8 mouse cellular contexts compared by ENCODE assay signal in the genomic region with DNA sequence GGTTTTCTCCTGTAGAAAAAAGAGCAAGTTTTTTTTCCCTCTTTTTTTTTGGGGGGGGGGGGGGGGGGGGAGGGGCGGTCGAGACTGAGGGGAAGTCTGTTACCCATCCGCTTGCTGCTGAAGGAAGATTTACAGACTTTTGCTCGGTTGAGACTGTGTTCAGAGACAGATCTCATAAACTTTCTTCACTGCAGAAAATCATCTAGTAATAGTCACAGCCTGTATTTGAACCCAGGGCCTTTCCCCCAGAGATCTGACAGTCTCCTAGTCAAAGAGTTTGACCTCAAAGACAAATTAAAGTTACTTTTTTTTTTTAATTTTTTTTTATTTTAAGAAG. TPM values are rescaled to one million over a fixed set of nuclear protein-coding genes. Genes with fewer than 3 reads are reported as not detected.
DNase-seq lines count a peak whose midpoint lies in the region; ATAC-seq and TF ChIP-seq lines count a peak whose summit lies in the region.

No protein-coding gene starts in this region.

- 0 out of 2 replicates have a peak, but pooled peaks cover 4% of the 10 kb centered on the region for H3K4me1 ChIP-seq in liver, adult 2 months (ENCODE audit: control insufficient read depth, insufficient read depth, low read length)
- H3K4me1 ChIP-seq in embryonic facial prominence, embryonic 15.5 days = peaks cover 12% of the 10 kb centered on the region
- 0 out of 2 replicates have a peak, but pooled peaks cover 6% of the 10 kb centered on the region for H3K4me1 ChIP-seq in intestine, postnatal 0 days (replicated peaks; ENCODE audit: control insufficient read depth, insufficient read depth, low read length)
- H3K4me1 ChIP-seq in neural tube, embryonic 13.5 days (replicated peaks) = peaks cover 25% of the 10 kb centered on the region

- H3K79me2 ChIP-seq in liver, adult 2 months (ENCODE audit: control insufficient read depth, insufficient read depth, low read length) = peaks cover 14% of the 10 kb centered on the region; the same call in 1 of the 2 replicates

- no peak for TF ChIP-seq CTCF in liver, adult 2 months (IDR thresholded peaks at IDR 0.05; ENCODE audit: low read depth, low read length)
- TF ChIP-seq CTCF in intestine, postnatal 0 days (IDR thresholded peaks at IDR 0.05; ENCODE audit: low read depth) = no peak

- 0 out of 2 replicates have a peak overlapping the region, but pooled peaks have one; percentile 24 for H3K4me3 ChIP-seq in liver, adult 2 months (ENCODE audit: insufficient read depth, low read depth, low read length)
- H3K4me3 ChIP-seq in embryonic facial prominence, embryonic 15.5 days (replicated peaks) = peak overlapping the region; percentile 89
- peak overlapping the region; percentile 88 for H3K4me3 ChIP-seq in intestine, postnatal 0 days (ENCODE audit: low read depth, low read length)
- H3K4me3 ChIP-seq in neural tube, embryonic 13.5 days = peak overlapping the region; percentile 82

- no peaks in the 10 kb centered on the region for H3K9me3 ChIP-seq in embryonic facial prominence, embryonic 15.5 days (replicated peaks)
- no peaks in the 10 kb centered on the region for H3K9me3 ChIP-seq in intestine, postnatal 0 days (ENCODE audit: control insufficient read depth)
- H3K9me3 ChIP-seq in neural tube, embryonic 13.5 days = no peaks in the 10 kb centered on the region

- peaks cover 14% of the 10 kb centered on the region for H3K36me3 ChIP-seq in liver, adult 2 months (ENCODE audit: control insufficient read depth, insufficient read depth, low read length)
- 0 out of 2 replicates have a peak, but pooled peaks cover 3% of the 10 kb centered on the region for H3K36me3 ChIP-seq in embryonic facial prominence, embryonic 15.5 days
- no peaks in the 10 kb centered on the region for H3K36me3 ChIP-seq in intestine, postnatal 0 days (ENCODE audit: control insufficient read depth, insufficient read depth)
- H3K36me3 ChIP-seq in neural tube, embryonic 13.5 days = 0 out of 2 replicates have a peak, but pooled peaks cover 5% of the 10 kb centered on the region

- H3K9ac ChIP-seq in liver, adult 2 months (ENCODE audit: low read depth, low read length) = no peak overlapping the region
- H3K9ac ChIP-seq in embryonic facial prominence, embryonic 15.5 days = no peak overlapping the region
- H3K9ac ChIP-seq in intestine, postnatal 0 days (ENCODE audit: low read depth, low read length) = no peak overlapping the region
- H3K9ac ChIP-seq in neural tube, embryonic 13.5 days = no peak overlapping the region

- H3K4me2 ChIP-seq in embryonic facial prominence, embryonic 15.5 days (replicated peaks) = peak overlapping the region; percentile 79
- peak overlapping the region; percentile 79 for H3K4me2 ChIP-seq in intestine, postnatal 0 days (replicated peaks; ENCODE audit: low read depth)
- peak overlapping the region; percentile 79 for H3K4me2 ChIP-seq in neural tube, embryonic 13.5 days

- no peaks in the 10 kb centered on the region for H3K27me3 ChIP-seq in liver, adult 2 months (ENCODE audit: control insufficient read depth, insufficient read depth, low read length)
- no peaks in the 10 kb centered on the region for H3K27me3 ChIP-seq in embryonic facial prominence, embryonic 15.5 days
- no peaks in the 10 kb centered on the region for H3K27me3 ChIP-seq in intestine, postnatal 0 days (replicated peaks; ENCODE audit: control insufficient read depth, insufficient read depth, low read length)
- H3K27me3 ChIP-seq in neural tube, embryonic 13.5 days = no peaks in the 10 kb centered on the region

- no peak for TF ChIP-seq POLR2A in liver, adult 2 months (IDR thresholded peaks at IDR 0.05; ENCODE audit: extremely low read depth, insufficient read depth, low read length)

- H3K27ac ChIP-seq in liver, adult 2 months (replicated peaks; ENCODE audit: insufficient read depth, low read depth, low read length) = no peak overlapping the region
- H3K27ac ChIP-seq in embryonic facial prominence, embryonic 15.5 days (replicated peaks) = 0 out of 2 replicates have a peak overlapping the region, but pooled peaks have one; percentile 65
- no peak overlapping the region for H3K27ac ChIP-seq in intestine, postnatal 0 days (ENCODE audit: low read depth, low read length)
- H3K27ac ChIP-seq in neural tube, embryonic 13.5 days (replicated peaks) = no peak overlapping the region

- DNase-seq in liver, adult 2 months (ENCODE audit: extremely low read depth, low read depth, low spot score) = no peak
- DNase-seq in liver = no peak
- no peak for DNase-seq in embryo, embryonic 10.5 days (ENCODE audit: low spot score)
- DNase-seq in adrenal gland, adult 18-20 months (ENCODE audit: low spot score in 2 of 2) = no peak

- 0% methylated on average over 4 of the region's 4 CpGs for WGBS in liver, adult 2 months
- WGBS in embryonic facial prominence, embryonic 15.5 days = 0% methylated on average over 4 of the region's 4 CpGs
- 3% methylated on average over 4 of the region's 4 CpGs for WGBS in intestine, postnatal 0 days
- WGBS in neural tube, embryonic 13.5 days = 0% methylated on average over 4 of the region's 4 CpGs

- ATAC-seq in embryonic facial prominence, embryonic 15.5 days (ENCODE audit: insufficient number of reproducible peaks, low FRiP score, low TSS enrichment, low read depth) = peak; percentile 34; the same call in 1 of the 2 replicates
- no peak for ATAC-seq in intestine, postnatal 0 days
- ATAC-seq in neural tube, embryonic 13.5 days (ENCODE audit: low read depth) = peak; percentile 79
- ATAC-seq in monocyte, adult 5-6 weeks (replicated peaks; ENCODE audit: insufficient number of reproducible peaks, low FRiP score, low TSS enrichment, poor library complexity, severe bottlenecking) = no peak

RNA-seq across cellular contexts. Expression of gene Commd8, which starts 0.3 kb away (rescaled TPM):
- 13.8 and 15.2 TPM in 2 replicates for total RNA-seq in liver, adult 2 months (2014; rRNA removed)
- polyA plus RNA-seq in liver, adult 2 months (2012; rRNA removed) = 2.3 and 3.1 TPM in 2 replicates
- 124 and 131 TPM in 2 replicates for polyA plus RNA-seq in embryonic facial prominence, embryonic 15.5 days (2015; fragmentation: Nextera tagmentation; extraction: Ambion mirVana)
- polyA plus RNA-seq in intestine, postnatal 0 days (2015; fragmentation: Nextera tagmentation; extraction: Ambion mirVana) = 115 and 116 TPM in 2 replicates
- polyA plus RNA-seq in neural tube, embryonic 13.5 days (2015; fragmentation: Nextera tagmentation; extraction: Ambion mirVana) = 150 and 156 TPM in 2 replicates
- total RNA-seq in monocyte, adult 5-6 weeks (2017) = 127 to 252 TPM (median 176 TPM) in 3 replicates
- total RNA-seq in adrenal gland, adult 18-20 months (2021) = 10 to 100 TPM; 53.5 to 56.1 TPM

Comparison
In these comparisons a context has a peak if more than half of its experiments do, and no peak if none do; other contexts are left out.
1. H3K4me3 ChIP-seq: peak in every context shown above with its lines; median percentile 89 in embryonic facial prominence, embryonic 15.5 days; 88 in intestine, postnatal 0 days; 82 in neural tube, embryonic 13.5 days; 24 in liver, adult 2 months.
2. ATAC-seq: peak in embryonic facial prominence, embryonic 15.5 days (single experiment) and neural tube, embryonic 13.5 days (single experiment); none in intestine, postnatal 0 days (single experiment) and monocyte, adult 5-6 weeks (single experiment).
3. RNA of gene Commd8, which starts 0.3 kb away (polyA plus RNA-seq): 150 to 156 TPM in neural tube, embryonic 13.5 days, 124 to 131 TPM in embryonic facial prominence, embryonic 15.5 days and 115 to 116 TPM in intestine, postnatal 0 days; 2.3 to 3.1 TPM in liver, adult 2 months; every median in the first group is over 10 times any median in the second.
4. Peak in every context shown above with its lines, with median percentiles within 50 percentile points of each other: H3K4me2 ChIP-seq.